Mouse (Mus musculus): ENCODE measurements around the gene Sertad2.

Gene Sertad2

DNA sequence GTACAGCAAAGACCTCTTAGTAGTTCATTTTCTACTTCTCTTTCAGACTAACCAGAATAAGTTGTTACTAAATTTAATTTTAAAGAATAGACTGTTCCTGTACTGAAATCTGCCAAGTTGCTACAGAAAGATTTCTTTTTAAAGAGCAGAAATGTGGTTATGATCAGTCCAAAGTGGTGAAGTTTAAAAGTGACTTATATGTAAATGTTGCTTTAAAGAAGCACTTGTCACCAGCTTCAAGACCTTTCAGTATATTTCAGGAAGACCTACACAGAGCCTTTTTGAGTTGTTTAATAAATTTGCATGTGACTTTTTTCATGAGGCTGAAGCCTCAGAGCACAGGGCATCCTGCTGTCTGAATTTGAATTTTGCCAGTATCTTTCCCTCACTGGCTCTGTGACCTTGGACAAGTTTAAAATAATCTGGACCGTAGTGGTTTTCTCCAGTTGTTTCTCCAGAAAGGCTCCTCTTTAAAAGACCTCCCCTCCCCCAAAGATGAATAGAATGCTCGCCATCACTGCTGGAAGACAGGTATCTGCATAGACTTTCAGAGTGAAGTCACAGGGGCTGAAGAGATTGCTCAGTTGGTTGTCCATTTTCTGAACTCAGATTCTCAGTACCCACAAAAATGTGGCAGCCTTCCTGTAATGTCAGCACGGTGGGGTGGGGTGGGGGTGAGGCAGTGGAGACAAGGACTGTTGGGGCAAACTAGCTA lies 1.9 kb downstream of the Sertad2 start:
- no peak for DNase-seq (ENCODE audit: low read depth, low spot score)

DNA sequence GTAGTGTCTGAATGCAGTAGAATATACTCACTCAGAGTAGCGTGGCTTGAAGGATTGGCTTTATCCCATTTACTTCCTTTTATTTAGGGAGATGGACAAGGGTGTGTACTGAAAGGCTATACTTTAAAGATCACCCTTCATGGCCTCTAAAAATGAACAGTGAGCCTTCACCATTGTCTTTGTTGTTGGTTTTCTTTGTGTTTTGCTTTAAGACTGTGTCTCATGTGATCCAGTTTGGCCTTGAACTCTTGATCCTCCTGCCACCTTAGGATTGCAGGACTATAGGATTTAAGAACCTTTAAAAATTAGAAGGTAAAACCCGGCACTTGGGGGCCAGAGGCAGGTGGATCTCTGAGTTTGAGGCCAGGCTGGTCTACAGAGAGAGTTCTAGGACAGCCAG lies 6.4 kb downstream of the Sertad2 start:
- DNase-seq (ENCODE audit: low read depth, low spot score) = no peak

DNA sequence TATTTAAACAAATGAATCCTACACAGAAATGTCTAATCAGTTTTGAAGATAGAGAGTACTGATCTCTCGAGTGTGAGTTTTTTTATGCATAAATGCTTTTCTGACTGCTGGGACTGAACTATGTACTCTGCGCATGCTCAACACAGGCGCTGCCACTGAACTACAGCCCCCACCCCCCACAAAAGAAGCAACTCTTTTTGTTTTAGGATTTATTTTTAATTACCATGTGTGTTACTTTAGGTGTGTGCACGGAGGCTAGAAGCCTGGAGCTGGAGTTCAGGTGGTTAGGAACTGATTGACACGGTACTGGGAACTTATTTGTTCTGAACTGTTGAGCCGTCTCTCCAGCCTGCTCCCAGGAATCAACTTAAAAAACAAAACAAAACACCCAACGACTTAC lies 7.1 kb downstream of the Sertad2 start:
- DNase-seq (ENCODE audit: low read depth, low spot score) = no peak

DNA sequence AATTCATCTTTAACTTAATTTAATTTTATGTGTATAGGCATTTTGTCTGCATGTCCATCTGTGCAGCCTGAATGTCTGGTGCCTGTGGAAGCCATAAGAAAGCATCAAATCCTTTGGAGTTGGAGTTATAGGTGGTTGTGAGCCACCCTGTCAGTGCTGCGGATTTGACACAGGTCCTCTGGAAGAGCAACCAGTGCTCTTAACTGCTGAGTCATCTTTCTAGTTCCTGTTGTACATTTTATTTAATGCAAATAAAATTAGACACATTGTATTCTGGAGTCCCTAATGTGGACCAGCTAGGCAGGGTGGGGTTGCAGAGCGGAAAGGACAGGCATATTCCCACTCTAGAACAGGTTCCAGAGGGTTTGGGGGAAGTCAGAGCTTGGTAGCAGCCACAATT lies 9.0 kb downstream of the Sertad2 start:
- no peak for DNase-seq (ENCODE audit: low read depth, low spot score)

DNA sequence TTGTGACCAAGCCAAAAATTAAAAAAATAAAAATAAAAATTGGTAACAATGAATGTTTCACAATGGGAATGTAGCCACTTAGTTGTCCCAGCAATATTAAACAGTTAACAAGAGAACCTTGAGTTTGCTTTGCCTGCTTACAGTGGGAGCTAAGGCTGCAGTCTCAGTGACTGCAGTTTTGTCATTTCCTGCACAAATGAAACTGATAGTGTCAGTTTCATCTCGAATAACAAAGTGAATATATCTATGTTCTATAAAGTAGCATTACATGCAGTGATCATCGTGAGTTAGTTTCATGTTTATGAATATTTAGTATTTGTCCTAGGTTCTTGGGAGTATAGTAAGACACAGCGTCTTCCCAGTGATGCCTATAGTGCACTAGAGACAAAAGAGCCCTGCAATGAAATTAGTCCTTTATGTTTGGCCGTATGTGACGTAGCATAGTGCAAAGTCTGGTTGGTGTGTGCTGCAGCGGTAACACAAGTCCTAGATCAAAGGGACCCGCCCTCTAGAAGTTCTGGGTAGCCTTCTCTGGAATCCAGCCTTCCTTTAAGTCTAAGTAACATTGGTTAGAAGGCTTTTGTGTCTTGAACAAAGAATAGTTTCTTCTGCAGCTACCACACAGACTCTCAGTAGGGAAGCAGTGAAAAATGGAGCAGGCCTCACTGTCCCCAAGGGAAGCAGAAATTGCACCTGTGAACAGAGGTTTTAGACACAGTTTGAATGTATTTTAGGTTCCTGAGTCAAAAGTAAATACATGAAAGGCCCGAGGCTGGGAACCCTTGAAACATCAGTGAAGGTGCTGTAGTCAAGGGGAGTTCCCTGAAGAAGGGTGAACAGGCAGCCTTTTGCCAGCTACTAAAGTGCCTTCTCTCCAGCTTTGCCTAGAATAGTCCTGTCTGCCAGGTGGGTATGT lies 10.0 kb downstream of the Sertad2 start:
- peak; percentile 80 for DNase-seq (ENCODE audit: low read depth, low spot score)

DNA sequence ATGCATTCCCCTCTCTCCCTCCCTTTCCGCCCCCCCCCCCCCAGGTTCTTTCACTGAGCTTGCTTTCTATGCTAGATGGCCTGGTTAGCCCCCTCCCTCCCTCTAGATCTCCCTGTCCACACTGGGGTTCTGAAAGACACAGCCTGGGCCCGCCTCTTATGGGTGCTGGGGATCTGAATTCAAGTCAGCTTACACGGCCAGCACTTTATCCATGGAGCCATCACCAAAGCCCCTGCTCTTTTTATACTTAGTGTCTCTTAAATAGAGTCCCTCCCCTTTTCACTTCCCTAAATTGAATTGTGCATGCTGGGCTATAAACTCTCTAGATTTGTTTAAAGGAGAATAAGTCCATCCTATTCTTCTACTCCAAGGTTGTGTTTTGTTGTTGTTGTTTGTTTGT lies 12.6 kb downstream of the Sertad2 start:
- no peak for DNase-seq (ENCODE audit: low read depth, low spot score)

DNA sequence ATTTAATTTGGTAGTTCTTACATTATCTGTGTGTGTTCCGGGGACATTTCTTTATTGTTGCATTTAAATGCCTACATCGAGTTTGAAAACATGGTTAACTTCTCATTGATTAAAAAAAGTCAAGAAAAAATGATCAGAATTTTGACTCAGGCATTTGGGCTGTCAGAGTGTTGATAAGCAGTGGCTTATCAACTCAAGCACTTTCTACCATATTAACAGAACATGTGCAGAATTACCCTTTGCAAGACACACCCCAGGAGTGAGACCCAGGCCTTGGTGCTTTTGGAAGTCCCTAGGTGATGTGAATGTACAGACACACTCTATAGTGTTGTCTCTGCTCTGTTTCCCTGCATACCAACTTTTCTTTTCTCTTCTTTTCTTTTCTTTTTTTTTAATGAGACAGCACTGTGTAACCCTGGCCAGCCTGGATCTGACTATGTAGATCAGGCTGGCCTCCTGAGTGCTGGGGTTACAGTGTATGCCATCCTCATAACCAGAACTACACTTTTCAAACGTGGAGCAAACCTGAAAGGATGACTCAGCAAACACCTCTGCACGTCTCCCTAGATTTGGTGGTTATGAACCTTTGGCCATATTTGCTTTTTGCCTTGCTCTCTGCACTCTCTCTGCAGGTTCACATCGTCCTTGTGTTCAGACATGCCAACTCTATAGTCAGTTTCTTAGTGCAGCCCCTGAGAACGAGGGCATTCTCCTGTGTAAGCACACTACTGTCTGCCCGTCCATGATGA lies 13.3 kb downstream of the Sertad2 start:
- DNase-seq (ENCODE audit: low read depth, low spot score) = no peak

DNA sequence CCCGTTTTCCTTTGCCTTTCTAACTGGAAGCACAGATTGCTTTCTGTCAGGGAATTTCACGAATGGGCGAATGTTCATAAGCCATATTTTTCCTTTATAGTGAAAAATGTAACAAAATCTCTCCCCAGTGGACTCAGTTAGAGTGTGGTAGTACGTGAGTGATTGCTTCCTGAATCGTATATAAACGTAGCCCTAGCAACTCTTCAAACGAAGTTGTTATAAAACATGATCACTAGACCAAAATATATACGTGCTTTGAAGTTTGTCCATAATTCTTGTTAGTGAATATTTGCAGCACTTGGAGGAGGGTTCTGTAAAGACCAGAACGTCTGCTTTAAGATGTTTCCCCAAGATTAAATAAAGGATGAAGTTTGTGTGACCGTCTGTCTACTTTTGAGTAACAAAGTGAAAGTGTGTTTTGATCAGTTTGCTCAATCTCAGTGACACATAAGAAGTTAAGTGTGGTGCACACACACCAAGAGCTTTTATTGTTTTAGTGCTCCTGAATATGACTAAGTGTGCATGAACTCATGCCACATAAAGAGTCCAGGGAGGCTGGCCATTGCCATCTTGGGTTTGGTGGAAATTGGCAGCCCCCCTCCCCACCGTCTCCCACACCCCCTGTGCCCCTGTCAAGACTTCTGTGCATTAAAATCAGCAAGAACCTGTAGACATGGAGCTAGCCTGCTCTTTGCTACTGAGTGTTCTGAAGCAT lies 16.3 kb downstream of the Sertad2 start:
- DNase-seq (ENCODE audit: low read depth, low spot score) = peak; percentile 17

DNA sequence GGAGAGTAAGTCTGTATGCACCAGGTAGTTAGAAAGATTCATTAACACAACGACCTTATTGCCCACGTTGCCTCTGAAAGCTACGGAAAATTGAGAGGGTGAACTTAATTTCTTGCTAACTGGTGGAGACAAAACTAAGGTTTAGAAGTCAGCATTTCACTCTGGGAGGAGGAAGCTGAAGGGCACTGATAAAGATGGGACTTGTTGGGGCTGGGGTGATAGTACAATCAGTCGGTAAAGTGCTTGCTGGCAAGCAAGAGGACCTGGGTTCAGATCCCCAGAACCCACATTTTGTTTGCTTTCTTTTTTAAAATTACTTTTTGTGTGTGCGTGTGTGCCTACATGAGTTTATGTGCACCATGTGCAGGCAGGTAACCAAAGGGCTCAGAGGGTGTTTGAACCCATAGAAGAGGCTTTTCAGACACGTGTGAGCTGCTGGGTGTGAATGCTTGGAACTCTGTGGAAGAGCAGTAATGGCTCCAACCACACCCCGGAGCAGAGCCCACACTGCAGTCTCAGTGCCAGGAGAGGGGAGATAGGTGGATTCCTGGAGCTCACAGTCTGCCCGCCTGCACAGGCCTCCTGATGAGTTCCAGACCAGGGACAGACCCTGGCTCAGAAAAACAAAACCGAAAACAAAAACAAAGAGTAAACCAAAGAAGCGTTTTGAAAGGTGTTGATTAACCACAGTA lies 17.0 kb downstream of the Sertad2 start:
- DNase-seq (ENCODE audit: low read depth, low spot score) = no peak

DNA sequence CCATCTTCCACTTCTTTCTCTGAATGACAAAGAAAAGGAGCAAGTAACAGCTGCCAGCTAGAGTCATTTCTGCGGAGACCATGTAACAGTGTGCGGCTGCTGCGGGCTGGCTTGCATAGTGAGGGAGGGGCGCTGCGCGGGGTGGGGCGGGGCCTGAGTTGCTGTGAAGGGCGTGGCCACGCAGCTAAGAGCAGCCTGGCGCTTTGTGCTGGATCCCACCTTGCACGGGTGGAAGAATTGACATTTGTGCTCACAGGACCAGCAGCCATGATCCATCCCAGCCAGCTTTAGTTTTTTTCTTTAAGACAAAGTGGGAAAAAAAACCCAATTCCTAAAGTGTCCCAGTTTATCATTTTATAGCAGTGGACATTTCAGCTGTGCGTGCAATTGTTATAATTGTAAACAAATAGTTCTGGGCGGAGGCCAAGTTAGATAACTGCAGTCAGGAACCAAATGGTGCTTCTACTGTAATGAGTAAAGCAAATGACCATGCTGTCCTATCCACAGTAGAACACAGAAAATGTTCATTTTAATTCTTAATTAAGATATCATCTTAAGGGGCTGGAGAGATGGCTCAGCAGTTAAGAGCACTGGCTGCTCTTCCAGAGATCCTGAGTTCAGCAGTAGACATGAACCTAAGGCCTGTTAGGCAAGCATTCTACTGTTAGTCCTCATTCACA lies 18.4 kb downstream of the Sertad2 start:
- peak; percentile 71 for DNase-seq (ENCODE audit: low read depth, low spot score)

DNA sequence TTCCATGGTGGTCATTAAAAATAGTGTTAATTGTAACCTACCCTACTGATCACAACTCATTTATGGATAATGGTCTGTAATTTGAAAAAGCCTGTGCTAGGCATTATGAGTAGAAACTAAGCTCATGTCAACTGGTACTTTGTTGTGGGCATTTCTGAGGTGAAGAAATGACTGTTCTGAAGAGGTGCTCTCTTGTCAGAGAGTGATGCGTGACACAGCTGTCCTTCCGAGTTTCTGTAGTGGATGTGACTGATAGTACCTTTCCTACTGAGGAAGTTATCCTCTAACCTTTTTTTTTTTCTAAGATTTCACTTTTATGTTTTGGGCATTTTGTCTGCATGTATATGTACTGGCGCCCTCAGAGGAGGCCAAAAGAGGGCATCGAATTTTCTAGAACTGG lies 22.0 kb downstream of the Sertad2 start:
- DNase-seq (ENCODE audit: low read depth, low spot score) = peak; percentile 47

DNA sequence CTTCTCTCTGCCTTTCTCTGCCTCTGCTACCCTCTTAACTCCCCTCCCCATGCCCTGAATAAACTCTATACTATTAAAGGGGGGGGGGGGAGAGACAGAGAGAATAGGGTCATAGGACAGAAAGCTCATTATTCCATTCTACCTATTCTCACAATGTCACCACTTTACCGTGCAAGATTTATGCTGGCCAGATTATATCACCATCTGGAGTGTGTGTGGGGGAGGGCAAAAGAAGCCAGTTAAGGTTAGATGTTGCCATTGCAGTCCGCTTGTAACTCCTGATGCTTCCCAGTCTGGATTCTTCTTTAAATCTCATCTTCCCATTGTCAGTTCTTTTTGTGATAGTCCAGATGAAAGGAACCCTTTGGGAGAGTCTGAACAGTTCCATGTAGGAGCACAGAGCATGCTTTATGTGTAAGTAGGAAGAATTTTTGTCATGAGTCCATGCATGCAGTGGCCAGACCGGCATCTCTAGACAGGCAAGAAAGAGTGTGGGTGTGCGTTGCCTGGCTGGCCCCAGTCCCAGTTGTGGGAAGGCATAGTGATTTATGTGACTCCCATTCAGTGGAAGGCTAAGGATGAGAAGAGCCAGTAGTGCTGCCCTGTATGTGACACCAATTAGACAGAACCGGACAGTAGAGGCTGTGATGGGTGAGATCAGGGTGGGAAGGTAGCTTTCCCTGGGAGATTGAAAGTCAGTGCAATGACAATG lies 28.8 kb downstream of the Sertad2 start:
- DNase-seq (ENCODE audit: low read depth, low spot score) = no peak

DNA sequence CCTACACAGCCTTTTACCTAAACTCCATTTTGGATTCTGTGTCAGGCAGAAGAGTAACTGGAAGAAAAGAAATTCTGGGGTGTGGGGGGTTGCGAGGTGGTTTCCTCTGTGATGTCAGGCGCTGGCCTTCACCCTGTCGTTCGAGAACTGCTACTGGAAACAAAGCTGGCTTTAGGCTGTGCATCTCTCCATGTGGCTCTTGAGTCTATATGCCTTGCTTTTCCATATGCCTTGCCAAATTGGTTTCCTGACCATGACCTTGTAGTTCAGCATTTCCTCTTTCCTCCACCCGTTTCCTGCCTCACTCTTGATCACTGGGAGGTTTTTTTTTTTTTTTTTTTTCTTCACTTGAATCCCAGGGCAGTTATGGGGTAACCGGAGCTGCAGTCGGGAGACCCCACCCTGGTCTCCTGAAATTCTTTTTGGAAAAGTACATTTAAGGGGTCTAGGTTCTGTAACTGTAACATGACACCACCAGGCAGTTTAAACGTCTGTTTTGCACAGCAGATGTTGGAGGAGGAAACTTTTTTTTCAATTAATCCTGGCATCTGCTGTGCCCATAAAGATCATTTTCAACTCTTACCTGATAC lies 33.1 kb downstream of the Sertad2 start:
- no peak for DNase-seq (ENCODE audit: low read depth, low spot score)

DNA sequence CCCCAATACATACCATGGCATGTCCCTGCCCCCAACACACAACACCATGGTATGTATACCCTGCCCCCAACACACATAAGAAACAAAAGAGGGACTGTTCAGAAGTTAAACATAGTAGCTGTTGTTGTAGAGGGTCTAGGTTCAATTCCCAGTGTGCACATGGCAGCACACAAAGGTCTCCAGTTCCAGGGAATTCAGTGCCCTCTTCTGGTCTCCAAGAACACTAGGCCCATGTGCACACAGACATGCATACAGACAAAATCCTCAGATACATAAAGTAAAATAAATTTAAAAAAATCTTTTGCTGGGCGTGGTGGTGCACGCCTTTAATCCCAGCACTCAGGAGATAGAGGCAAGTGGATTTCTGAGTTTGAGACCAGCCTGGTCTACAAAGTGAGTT lies 39.7 kb downstream of the Sertad2 start:
- no peak for DNase-seq (ENCODE audit: low read depth, low spot score)

DNA sequence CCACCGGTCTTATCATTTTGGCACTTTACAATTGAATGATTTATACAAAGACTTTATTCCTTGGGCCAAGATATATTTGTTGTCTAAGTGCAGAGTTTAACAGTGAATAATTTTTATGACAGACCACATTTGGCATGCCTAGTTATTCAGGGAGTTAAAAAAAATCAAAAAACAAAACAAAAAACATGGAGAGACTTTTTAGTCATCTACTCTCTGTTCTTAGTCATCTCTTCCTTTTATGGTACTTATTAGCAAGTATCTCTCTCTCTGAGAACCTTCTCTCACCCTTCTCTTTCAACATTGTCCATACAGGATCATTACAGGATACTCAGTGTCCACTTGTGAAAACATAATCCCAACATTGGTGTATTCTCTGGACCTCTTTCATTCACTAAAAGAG lies 42.2 kb downstream of the Sertad2 start:
- DNase-seq (ENCODE audit: low read depth, low spot score) = no peak

DNA sequence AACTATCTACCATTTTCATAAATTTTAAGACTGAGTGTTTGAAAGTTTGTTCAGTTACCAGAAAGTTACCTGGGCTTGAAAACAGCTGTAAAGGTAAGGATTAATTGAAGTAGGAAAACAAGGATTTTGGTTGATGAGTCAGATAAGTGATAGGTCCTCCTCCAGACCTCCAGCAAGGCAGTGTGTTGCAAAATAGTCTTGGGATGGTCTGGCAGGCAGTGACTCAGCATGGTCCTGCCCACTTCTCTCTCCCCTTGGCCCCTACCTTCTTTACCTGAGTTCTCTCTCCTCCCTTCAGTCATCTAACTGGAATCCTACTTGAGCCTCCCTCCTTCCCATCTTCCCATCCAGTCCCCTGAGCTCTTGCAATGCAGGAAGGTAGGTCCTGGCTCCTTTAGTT lies 43.1 kb downstream of the Sertad2 start:
- no peak for DNase-seq (ENCODE audit: low read depth, low spot score)

DNA sequence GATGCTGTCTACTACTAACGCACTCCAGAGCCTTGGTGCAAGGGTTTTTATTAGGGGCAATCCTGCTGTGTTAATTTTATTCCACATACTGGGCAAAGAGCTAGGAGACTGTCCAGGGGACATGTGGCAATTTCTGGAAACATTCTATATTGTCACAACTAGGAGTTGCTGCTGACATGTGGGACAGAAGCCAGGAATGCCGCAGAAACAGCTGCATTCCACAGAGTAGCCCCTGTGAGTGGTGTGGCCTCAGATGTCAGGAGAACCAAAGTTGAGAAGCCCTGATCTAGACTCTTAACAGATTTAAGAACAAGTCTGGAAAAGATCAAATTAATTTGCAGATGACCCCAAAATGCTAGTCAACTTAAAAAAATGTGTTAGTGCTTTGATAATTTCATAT lies 46.3 kb downstream of the Sertad2 start:
- no peak for DNase-seq (ENCODE audit: low read depth, low spot score)

DNA sequence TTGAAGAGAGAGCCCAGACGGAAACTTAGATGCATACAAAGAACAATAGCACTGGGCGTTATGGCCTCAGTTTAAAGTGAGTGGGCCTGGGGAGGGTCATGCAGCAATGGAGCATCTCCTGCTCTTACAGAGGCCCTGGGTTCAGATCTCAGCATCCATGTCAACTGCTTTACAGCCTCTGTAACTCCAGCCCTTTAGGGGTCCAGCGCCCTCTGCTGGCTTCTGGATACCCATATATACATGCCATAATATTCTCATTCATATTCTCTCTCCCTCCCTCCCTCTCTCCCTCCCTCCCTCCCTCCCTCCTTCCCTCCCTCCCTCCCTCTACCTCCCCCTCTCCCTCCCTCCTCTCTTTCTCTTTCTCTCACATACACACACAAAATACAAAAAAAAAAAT lies 49.0 kb downstream of the Sertad2 start:
- peak; percentile 31 for DNase-seq (ENCODE audit: low read depth, low spot score)
